Mouse (Mus musculus): ENCODE results near the gene Glrx5.

Glrx5 gene

DNA sequence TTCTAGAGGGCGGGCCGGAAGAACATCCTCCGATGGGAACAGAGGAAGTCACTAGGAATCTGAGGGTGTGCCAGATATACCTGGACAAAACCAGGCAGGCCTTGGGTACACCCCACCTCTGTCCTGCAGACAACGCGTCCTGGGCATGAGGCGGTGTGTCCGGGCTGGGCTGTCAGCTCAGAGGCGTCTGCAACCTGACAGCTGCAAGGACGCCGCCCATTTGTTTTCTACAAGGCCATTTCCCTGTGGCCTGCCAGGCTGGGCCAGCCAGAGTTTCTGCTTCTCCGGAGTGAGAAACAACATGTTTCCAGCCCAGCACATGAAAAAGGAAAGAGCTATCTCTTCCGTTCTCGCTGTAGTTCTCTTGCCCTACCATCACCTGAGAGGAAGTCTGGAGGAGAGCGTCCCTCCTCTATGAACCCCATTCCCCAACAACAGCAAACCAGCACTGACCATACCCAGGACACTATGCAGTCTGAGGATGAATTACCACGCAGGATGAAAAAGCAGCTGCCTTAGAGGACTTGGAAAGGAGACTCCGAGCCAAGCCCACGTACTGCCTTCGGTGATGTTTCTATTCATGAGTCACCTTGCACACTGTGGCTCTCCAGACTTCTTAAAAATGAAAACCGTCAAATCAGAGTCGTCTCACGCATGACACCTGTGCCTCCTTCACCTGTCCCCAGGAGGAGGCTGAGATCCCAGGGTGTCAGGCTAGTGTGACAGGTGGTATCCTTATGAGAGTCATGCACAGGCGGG, 27.4 kb upstream of the Glrx5 start:
- DNase-seq (ENCODE audit: low spot score in 2 of 2): no peak

DNA sequence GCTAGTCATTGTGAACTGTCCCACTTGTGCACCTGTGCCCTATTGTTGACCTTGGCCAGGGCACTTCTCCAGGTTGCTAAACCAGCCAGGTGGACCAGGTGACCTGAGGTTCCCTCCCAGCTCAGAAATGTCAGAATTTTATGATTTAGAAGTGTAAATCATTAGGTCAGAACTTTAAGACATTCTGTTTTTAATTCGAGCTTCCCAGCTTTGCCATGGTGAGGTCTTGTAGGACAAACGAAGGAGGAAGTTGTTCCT, 26.8 kb upstream of the Glrx5 start:
- DNase-seq (ENCODE audit: low spot score in 2 of 2): no peak

DNA sequence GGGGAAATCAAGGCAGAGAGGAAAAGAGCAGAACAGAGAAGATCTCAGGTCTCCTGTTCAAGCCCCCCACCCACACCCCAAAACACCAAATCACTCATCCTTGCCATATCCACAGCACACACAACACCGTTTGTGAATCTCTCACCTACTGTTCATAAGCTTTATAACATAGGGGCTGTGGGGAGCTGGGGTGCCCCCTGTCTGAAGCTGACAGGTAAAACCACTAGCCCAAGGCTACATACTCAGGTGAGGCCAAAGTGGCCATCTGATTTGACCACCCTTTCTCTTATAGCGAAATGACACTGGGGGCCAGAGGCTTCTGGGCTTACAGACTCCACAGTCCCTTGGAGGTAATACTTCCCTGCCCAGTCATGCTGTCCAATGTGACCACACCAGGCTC, 24.3 kb upstream of the Glrx5 start:
- no peak for DNase-seq (ENCODE audit: low spot score in 2 of 2)

DNA sequence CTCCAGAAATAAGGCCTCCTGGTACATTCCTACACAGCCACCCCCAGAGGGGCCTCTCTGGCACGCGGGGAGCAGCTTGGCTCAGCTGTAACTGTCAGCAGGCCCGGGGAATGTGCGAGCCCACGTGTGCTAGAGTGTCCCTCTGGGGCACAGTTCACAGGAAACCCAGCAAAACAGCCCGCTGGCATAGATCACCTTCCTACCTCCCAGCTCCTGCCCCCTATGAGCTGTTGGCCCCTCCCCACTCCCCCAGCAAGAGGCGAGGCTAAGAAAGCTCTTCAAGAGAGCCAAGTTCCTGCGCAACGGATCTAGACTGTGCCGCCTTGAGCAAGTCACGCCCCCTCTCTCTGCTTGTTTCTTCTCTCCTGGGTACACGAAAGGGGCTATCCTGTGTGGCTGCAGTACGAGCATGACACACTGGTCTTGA, 23.7 kb upstream of the Glrx5 start:
- no peak for DNase-seq (ENCODE audit: low spot score in 2 of 2)

DNA sequence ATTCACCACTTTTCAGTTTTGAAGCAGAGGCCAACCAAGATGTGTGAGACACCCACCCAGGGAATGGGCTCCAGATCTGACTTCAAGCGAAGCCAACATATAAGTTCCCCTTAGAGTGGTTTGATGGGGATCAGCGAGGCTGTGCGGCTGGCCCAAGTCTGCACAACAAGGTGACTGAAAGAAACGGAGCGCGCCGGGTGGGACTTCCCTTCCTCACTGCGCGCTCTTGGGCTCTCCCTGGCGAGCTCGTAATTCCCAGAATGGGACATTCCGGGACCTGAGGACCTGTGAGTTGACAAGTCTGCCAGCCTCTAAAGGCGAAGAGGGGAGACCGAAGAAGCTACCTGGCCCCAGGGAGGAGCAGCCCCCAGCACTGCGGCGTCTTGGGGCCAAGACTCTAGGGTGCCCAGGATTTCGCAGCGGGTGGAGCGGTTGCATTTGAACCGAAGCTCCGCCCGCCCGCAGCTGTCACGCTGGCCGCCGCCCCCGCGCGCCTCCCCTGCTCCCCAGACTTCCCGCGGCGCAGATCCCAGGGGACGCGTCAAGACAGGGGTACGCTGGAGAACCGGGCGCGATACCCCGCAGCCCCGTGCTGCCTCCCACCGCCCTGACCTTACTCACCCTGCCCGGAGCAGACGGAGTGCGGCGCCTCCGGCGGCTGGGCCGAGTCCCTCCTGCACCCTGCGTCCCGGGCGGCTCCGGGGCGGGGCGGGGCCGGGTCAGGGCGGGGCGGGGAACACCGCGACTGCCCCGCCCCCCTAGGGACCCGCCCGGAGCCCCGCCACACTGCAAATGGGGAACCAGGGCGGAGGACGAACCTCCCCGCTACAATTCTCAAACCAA, 22.9 kb upstream of the Glrx5 start, which contains the start of gene Syne3:
Gene Syne3, minus strand, starts transcription at position 440 of the 843 bp plus-strand sequence.
- DNase-seq (ENCODE audit: low spot score in 2 of 2): peak; percentile 66 to 74

DNA sequence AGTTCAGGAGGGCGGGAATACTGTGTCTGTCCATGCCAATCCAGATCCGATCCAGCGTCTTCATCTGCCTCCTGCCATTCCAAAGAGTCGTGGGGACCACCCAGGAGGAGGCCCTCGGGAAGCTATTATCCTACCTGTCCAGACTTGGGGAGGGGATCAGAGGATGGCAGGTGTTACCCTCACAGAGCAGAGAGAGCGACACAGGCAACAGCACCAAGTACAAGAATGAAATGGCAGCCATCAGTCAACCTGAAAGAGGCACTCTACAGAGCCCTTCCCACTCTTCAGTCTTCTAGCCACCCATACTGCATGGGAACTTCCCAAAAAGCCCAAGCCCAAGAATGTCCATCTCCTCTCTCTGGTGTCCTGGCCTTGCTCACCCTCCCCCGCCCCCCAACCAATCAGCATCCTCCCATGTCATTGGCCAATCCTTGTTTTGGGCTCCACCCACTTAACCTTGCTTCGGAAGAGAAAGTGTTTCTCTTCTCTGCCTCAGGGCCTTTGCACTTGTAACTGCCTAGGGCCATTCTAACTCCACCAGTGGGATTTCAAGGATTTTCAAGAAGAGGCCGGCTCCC, 22.2 kb upstream of the Glrx5 start:
- no peak for DNase-seq (ENCODE audit: low spot score in 2 of 2)

DNA sequence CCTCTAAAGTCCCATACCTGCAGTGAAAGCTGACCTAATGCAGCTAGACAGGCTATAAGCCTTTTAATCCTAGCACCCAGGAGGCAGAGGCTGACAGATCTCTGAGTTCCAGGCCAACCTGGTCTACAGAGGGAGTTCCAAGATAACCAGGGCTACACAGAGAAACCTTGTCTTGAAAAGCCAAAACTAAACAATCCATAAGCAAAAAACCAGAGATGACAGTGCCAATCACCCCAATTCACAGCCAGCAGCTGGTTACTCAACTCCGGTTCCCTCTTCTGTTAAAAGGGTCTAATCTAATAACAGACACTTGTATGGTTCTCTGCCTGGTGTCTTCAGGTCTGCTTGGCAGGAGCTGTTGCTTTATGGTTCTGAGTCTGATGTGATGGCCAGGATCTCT, 20.9 kb upstream of the Glrx5 start:
- no peak for DNase-seq (ENCODE audit: low spot score in 2 of 2)

DNA sequence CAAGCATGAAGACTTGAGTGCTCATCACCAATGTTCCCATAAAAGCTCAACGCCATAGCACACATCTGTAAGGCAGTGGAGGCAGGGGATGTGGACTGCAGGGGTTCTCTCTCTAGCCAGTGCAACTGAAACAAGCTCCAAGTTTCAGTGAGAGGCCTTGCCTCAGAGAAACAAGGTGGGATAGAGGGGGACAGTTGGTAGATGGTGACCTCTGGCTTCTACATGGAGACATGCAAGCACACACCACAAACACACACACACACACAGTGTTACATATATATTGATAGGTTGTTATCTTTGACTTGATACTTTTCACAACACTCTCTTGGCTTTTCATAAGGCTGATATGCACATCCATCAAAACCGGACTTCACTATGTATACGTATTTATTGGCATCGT, 20.2 kb upstream of the Glrx5 start:
- no peak for DNase-seq (ENCODE audit: low spot score in 2 of 2)

DNA sequence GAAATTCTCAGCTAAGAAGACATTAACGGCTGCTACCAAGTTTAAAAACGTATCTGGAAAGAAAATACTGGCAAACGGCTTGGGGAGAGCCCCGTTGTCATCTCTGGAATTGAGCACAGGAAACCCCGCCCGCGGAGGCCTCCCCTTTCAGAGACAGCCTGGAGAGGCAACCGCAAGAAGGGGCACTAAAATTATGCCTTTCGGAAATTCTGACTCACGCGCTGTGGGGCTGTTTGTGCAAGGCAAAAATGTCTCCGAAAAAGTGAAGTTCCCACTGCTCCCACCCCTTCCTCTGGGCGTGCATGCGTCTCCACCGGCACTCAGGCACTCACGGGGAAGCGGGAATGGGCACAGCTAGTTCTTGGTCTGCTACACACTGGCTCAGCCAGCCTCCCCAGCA, 19.4 kb upstream of the Glrx5 start:
- peak; percentile 67 to 71 for DNase-seq (ENCODE audit: low spot score in 2 of 2)

DNA sequence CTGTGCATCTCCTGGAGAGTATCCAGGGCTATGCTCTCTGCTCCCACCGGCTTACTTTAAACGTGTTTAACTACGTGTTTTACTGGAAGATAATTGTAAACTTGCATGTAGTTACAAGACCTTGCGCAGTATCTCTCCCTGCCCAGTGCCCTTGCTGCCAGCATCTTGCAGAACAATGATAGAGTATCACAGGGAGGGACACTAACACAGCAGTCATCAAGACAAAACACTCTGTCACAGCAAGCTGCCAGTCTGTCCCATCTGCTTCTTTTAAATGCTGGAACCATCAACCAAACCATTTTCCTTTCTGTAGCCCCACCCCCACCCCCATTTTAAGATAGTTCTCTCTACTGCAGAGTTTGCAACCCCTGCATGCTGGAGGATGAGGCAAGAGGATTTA, 16.3 kb upstream of the Glrx5 start:
- DNase-seq (ENCODE audit: low spot score in 2 of 2): no peak

DNA sequence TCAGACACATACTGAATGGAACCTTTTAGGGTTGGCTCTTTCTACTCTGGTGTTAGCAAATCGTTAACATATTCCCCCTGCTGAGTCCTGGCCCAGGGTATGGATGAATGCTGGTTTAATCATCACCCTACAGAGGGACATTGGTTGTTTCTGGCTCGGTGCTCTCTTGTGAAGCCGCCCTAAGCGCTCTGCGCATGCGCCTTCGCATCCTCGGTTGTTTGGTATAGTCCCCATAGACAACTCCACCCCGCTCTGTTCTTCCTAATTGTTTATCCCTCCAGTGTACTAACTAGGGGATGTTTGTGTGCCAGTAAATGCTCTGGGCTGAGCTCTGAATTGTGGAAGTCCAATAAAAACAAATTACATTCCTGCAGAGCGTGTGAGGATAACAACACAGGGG, 15.8 kb upstream of the Glrx5 start:
- DNase-seq (ENCODE audit: low spot score in 2 of 2): no peak

DNA sequence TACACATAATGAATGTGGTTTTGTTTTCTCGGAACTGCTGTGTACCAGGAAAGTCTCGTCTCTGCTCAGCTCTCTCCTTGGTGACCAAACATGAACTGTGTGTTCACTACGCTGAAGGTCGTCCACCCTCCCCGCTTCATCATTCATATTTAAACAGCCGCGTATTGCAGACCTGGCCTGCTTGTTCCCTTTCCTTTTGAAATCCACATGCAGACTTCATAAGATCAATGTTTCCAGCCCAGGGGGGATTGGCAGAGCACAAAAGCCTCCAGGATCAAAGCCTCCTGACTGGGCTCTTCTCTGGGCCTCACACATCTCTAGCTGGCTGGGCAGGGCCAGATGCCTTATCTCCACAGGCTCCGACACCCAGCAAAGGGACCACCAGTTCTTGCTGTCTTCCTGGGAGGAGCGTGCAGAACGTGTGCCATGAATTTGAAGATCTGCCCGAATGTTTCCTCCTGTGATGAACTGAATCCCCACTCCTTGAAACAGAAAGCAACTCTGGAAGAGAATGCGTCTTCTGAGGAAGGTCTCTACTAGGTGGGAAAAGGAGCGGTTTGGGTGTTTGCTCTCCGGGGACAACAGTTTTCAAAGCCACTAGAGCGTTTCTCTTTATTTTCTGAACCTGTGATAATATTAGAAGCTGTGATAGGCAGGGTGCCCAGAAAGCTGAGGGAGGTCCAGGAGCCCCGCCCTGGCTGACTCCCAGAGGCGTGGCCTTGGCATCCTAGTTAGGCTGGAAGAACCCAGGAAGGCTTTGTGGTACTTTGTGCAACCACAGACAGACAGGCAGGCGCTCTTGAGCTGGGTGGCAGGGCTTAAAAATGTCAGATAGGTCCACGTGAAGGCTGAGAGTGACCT, 12.9 kb upstream of the Glrx5 start:
- DNase-seq (ENCODE audit: low spot score in 2 of 2): no peak

DNA sequence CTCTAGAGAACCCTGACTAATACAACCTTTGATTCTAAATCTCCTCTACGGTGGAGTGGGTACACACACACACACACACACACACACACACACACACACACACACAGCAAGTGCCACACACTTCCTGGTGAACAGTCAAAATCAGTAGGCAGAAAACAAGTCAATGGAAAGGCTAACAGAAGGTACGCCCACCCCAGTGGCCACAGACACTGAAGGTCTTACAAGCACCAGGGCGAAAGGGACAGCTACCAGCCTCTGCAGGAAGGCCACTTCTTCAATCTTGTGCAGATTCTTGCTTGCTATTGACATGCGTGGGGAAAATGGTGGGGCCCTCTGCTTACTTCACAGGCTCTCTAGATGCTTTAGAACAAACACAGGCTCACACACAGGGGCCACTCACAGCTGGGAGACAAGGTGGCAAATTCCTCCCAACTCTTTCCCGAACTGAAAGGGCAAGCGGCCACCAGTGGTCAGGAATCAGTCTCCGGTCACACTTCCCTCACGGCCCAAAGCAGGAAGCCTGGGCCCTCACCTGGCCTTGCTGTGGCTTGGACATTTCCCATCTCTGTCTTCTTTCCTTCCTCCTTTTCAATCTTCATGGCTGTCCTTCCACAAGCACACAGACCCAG, 10.9 kb upstream of the Glrx5 start:
- no peak for DNase-seq (ENCODE audit: low spot score in 2 of 2)

DNA sequence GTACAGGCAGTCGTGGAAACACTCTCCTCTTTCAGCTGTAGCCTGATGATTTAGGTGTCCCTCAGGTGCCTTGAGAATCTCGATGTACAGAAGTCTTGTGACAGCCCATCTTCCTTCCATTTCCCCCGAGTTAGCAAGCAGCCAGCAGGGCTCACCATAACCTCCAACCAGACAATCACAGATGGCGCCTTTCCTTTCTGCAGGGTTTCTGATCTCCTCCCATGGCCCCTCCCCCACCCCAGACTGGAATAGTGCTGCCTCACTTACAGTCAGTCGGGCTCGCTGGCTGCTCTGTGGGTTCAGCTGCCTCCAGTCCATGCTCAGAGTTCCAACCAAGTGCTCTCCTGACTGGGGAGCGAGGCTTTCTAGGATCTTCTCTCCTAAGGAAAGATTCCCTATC, 10.3 kb upstream of the Glrx5 start:
- DNase-seq (ENCODE audit: low spot score in 2 of 2): peak in 1 of 2 experiments; percentile 26

DNA sequence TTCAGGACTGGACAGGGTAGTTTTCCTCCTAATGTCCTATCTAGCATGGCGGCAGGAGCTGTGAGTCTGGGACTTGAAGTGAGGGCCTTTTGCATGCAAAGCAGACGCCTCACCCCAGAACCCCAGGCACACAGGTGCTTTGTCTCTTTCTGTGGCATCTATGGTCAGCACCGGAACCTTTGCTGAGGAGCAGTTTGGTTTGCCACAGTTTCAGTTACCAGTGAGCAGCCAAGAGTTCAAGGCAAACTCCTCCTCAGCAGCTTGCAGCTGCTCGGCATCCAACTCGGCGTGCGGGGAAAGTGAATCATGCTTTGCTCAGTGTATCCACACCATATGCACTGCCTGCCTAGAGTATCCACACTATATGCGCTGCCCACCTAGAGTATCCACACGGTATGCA, 9.7 kb upstream of the Glrx5 start:
- no peak for DNase-seq (ENCODE audit: low spot score in 2 of 2)

DNA sequence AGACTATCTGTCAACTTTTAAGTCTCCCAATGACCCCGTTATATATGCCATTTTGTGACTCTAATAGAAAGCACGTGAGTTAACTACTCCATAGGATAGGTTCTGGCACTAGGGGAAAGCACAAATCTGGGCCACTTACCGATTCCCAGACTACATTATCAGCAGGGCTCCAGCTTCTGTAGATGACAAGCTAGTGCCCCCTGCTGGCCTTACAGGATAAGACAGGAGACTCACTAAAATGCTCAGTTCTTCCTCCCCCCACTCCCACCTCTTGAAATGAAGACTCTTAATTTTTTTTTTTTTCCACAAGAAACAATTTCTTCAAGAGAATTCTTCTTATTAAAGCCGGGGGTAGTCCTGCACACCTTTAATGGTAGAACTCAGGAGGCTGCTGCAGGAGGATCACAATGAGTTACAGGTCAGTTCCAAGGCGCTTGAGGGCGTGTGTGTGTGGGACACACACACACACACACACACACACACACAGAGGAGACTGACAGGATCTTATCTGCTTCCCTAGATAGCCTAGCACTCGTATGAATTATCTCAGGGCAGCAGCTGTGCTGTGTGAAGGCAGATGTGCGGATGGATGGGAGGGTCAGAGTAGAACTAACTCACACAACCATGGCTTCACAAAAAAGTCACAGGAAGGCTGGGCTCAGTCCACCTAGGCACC, 7.1 kb upstream of the Glrx5 start:
- peak; percentile 68 to 82 for DNase-seq (ENCODE audit: low spot score in 2 of 2)

DNA sequence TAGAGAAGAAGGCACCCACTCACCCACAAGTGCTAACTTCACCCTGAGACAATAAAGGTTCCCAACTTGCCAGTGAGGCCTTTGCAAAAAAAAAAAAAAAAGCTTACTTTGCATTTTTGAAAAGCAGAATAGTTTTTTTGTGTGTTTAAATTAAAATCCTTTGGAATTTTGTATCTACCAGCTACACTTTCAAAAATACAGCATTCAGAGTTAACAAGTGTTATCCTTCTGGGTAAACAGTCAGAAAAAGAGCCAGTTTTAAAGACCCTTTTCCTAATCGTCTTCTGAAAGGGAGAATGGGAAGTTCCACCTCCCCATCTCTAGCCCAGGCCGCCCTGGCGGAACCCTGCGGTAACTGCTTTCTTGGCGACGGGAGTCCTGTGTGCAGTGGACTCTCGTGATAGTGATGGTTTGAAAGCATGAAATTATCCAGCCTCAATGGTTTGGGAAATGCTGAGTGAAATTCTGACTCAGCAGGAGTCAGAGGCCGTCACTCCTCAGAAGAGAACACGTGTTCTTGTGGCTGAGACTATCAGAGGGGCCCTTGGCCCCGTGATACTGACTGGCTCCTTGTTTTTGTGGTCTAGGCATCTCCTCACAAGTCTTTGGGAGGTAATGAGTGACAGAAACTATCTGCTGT, 6.4 kb upstream of the Glrx5 start:
- DNase-seq (ENCODE audit: low spot score in 2 of 2): no peak

DNA sequence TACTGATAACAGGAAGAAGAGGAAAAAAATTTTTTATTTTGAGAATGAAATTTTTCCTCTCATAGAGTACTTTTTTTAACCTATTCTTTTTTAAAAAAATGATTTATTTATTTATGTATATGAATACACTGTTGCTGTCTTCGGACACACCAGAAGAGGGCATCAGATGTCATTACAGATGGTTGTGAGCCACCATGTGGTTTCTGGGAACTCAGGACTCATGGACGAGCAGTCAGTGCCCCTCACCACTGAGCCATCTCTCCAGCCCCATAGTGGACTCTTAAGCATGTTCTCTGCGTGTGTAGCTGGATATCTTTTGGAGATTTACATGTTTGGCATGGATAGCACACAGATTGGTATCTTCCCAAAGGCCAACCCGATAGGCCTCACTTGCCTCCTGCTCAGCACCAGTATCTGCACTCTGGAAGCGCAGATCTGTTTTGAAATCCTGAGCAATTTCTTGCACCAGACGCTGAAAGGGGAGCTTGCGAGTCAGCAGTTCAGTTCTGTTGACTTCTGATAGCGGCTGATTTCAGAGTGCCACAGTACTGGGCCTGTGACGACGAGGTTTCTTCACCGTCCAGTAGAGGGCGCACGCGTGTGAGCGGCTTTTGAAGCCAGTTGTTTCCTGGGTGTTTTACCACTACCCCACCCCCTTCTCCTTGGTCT, 5.0 kb upstream of the Glrx5 start:
- DNase-seq (ENCODE audit: low spot score in 2 of 2): peak; percentile 69 to 71

DNA sequence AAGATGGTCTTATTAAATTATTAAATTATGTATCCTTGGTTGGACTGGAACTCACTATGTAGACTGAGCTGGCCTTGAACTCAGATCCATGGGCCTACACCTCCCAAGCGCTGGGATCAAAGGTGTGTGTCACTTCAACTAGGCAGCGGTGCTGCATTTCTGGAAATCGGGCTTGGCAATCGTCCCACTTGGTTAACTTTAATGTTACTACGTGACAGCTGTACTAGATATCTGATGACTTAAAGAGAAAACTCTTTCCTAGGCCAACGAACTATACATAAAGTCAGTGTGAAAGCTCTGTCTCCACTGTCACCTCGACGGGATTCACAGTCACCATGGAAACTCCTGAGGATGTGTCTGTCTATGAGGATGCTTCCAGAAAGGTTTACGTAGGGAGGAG, 2.6 kb upstream of the Glrx5 start:
- no peak for DNase-seq (ENCODE audit: low spot score in 2 of 2)

Data from frontal cortex, postnatal 36 days (tissue).